Mouse (Mus musculus): ENCODE measurements around the gene Rangrf.

DNA sequence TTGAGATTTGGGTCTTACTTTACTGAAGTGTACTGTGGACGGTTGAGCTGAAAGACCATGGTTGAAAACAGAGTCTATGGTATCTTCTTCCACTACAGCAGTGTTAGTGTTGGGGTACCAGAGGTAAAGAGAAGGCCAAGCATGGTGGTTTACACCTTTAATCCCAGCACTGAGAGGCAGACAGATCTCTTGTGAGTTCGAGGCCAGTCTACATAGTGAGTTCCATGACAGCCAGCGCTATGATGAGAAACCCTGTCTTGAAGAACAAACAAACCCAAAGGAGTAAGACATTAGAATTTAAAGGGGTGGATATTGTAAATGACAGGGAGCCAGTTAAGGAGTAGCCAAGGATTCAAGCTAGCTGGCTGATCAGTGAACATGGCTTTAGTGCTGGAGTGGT is 41.8 kb upstream of the Rangrf start:
- TF ChIP-seq KAT2A (conservative IDR thresholded peaks at IDR 0.05; ENCODE audit: low read depth, low read length) (no peak), ZMIZ1 (IDR thresholded peaks at IDR 0.05; ENCODE audit: low read depth, low read length) (no peak), CTCF (IDR thresholded peaks at IDR 0.05 in 2 of 3, conservative IDR thresholded peaks at IDR 0.05 in 1 of 3; ENCODE audit: control insufficient read depth in 1 of 3, insufficient read depth in 1 of 3, low read depth in 2 of 3, low read length in 3 of 3, poor library complexity in 1 of 3, severe bottlenecking in 1 of 3) (no peak), BHLHE40 (IDR thresholded peaks at IDR 0.05; ENCODE audit: borderline replicate concordance, low read depth, low read length) (no peak), ZC3H11A (IDR thresholded peaks at IDR 0.05; ENCODE audit: low read depth, low read length) (no peak), POLR2A (IDR thresholded peaks at IDR 0.05; ENCODE audit: control insufficient read depth in 1 of 2, insufficient read depth in 1 of 2, low read depth in 1 of 2, low read length in 2 of 2, poor library complexity in 1 of 2) (no peak)
